Mouse (Mus musculus): Measurements from ENCODE around the gene Tmem230. TPM values are rescaled to one million over a fixed set of nuclear protein-coding genes. Genes with fewer than 3 reads are reported as not detected.
"Not testable (repeated sequence)": the region's sequence is repeated elsewhere in the genome, so short reads cannot be mapped to it uniquely, and the experiment has no call there.

Tmem230 gene
- polyA plus RNA-seq, 1 experiment: 32.8 TPM

DNA sequence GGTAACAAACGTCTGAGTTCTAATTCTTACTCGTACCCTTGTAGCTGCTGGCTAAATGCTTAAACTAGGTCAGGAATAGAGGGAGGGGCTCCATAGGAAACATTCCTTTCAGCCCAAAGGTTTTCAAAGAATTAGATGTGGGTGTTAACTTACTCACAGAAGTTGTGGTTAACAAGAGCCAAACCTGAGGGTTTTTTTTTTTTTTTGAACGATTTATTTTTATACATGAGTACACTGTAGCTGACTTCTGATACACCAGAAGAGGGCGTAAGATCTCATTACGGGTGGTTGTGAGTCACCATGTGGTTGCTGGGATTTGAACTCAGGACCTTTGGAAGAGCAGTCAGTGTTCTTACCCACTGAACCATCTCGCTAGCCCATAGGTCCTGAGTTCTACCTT, 14.6 kb upstream of the Tmem230 start:
- H3K4me3 ChIP-seq (ENCODE audit: insufficient read depth, low read length): no peak overlapping the region
- TF ChIP-seq CTCF (IDR thresholded peaks at IDR 0.05; ENCODE audit: borderline replicate concordance, insufficient read depth, low read length) (no peak), POLR2A (IDR thresholded peaks at IDR 0.05; ENCODE audit: low read depth, low read length) (no peak)

GRCm38 (mm10) chr2:132260601-132261000, 13.0 kb upstream of the Tmem230 start:
- H3K4me3 ChIP-seq (ENCODE audit: insufficient read depth, low read length): no peak overlapping the region
- no peak overlapping the region for H3K27ac ChIP-seq (ENCODE audit: insufficient read depth, low read length)
- H3K4me1 ChIP-seq (ENCODE audit: control insufficient read depth, insufficient read depth, low read length): no peaks in the 10 kb centered on the region
- TF ChIP-seq POLR2A (IDR thresholded peaks at IDR 0.05; ENCODE audit: low read depth, low read length) (no peak), CTCF (IDR thresholded peaks at IDR 0.05; ENCODE audit: borderline replicate concordance, insufficient read depth, low read length) (no peak)

More for the DNA sequence above, 14.6 kb upstream of the Tmem230 start:
- Histone ChIP-seq H3K27ac (ENCODE audit: insufficient read depth, low read length) (no peak overlapping the region), H3K4me1 (ENCODE audit: control insufficient read depth, insufficient read depth, low read length) (peaks cover 3% of the 10 kb centered on the region; the same call in 1 of the 2 replicates)

DNA sequence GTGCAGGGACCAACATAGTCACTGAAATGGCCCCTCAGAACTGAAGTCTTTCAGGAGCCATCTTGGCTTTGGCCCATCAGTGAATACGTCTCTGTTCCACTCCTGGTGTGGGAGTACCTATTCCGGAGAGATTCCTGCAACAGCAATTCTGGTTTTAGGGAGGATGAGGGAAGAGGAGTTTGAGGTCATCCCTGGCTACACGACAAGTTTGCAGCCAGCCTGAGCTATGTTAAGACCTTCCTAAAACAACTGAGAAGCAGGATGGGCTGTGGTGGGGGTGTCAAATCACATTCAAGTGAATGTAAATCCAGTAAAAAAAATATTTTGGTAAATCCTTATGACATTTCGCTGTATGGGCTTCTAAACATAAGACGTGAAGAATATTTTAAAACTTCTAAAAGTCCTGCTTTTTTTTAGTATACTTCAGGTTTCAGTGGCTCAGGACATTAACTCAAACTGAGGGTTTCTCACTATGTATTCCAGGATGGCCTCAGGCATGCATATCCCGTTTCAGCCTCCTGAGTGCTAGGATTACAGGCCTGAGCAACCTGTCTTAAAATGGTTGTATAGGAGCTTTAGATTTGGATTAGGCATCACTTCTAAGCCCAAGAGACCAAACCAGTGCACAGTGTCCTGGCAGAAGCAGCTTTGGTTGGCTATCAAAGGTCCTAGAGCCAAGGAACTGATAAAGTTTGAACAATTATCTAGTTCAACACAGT, 9.9 kb upstream of the Tmem230 start:
- no peak overlapping the region for H3K4me3 ChIP-seq (ENCODE audit: insufficient read depth, low read length)
- H3K27ac ChIP-seq (ENCODE audit: insufficient read depth, low read length): no peak overlapping the region
- no peak for TF ChIP-seq CTCF (IDR thresholded peaks at IDR 0.05; ENCODE audit: borderline replicate concordance, insufficient read depth, low read length)
- no peak for TF ChIP-seq POLR2A (IDR thresholded peaks at IDR 0.05; ENCODE audit: low read depth, low read length)
- no peaks in the 10 kb centered on the region for H3K4me1 ChIP-seq (ENCODE audit: control insufficient read depth, insufficient read depth, low read length)

- Histone ChIP-seq H3K4me3 (ENCODE audit: insufficient read depth, low read length) (peak overlapping the region; percentile 37), H3K4me1 (ENCODE audit: control insufficient read depth, insufficient read depth, low read length) (no peaks in the 10 kb centered on the region; the same call in 1 of the 2 replicates), H3K27ac (ENCODE audit: insufficient read depth, low read length) (no peak overlapping the region)
- TF ChIP-seq CTCF (IDR thresholded peaks at IDR 0.05; ENCODE audit: borderline replicate concordance, insufficient read depth, low read length) (no peak), POLR2A (IDR thresholded peaks at IDR 0.05; ENCODE audit: low read depth, low read length) (no peak)
Observed at GRCm38 (mm10) chr2:132253603-132254002, 6.0 kb upstream of the Tmem230 start.

DNA sequence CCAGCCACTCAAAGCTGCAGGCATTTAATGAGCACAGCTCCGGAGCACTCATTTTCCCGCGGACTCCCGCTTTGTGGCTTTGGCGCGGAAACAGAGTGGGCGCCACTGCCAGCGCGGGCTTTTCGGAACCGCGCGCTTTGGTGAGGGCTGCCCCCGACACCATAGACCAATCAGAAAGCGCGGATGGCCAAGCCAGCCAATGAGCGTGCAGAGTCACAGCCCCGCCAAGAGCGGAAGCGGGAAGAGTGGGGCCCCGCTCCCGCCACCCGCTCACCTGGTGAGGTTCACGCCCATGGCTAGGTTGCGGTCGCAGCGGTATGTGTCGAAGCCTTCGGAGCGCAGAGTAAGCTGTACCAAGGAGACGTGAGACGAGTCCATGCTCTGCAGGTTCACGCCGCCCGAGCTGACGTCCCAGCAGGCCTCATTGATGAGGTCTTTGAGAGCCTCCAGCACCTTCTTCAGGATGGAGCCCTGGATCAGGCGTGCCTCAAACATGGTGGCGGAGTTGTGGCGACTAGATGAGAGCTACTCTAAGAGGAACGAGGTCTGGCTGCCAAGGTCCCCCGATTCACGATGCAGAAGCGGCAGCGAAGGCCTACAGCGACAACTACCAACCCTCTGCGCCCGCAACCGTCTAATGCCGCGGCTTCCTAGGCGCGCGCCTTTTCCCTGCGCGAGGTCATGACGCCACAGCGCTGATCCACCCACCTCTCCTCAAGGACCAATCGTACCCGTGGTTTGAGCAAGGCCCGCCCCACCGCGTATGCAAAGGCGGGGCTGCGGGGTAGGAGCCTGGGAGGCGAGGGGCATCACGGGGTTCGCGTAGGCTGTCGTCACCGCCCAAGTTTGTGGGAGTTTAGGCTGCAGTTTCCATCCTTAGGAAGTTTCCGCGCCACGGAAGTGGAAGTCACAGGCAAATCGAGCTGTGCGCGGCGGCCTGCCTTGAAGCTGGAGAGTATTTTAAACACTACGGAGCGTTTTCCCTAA, 5.2 kb upstream of the Tmem230 start, which contains the start of gene Pcna:
TSS of gene Pcna (minus strand) at position 773 of the 987 bp plus-strand sequence.
- no peaks in the 10 kb centered on the region; the same call in 1 of the 2 replicates for H3K4me1 ChIP-seq (ENCODE audit: control insufficient read depth, insufficient read depth, low read length)
- no peak for TF ChIP-seq CTCF (IDR thresholded peaks at IDR 0.05; ENCODE audit: borderline replicate concordance, insufficient read depth, low read length)
- peak; percentile 83 for TF ChIP-seq POLR2A (IDR thresholded peaks at IDR 0.05; ENCODE audit: low read depth, low read length)
- H3K4me3 ChIP-seq (ENCODE audit: insufficient read depth, low read length): peak within 1 kb of the TSS; percentile 97

DNA sequence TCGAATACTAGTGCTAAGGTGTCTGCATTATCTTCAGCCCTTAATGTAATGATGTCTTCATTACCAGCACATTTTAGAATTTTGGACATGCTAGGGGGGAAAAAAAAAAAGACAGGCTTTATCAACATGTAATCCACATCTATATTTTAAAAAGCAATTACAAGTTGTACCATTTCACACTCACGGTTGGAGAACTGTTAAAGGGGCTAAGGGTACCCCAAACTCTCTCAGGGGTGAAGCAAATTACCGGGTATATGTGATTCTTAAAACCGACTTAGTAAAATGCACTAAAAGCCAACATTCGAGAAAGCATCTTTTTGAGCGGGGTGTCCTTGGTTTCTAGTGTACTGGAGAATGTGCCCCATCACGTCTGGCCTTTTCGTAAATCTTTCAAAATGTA, 4.3 kb upstream of the Tmem230 start:
- TF ChIP-seq POLR2A (IDR thresholded peaks at IDR 0.05; ENCODE audit: low read depth, low read length): no peak
- no peak for TF ChIP-seq CTCF (IDR thresholded peaks at IDR 0.05; ENCODE audit: borderline replicate concordance, insufficient read depth, low read length)
- Histone ChIP-seq H3K4me1 (ENCODE audit: control insufficient read depth, insufficient read depth, low read length) (no peaks in the 10 kb centered on the region; the same call in 1 of the 2 replicates), H3K4me3 (ENCODE audit: insufficient read depth, low read length) (peak overlapping the region; percentile 97), H3K27ac (ENCODE audit: insufficient read depth, low read length) (no peak overlapping the region)

More for the DNA sequence above, 5.2 kb upstream of the Tmem230 start, which contains the start of gene Pcna:
- no peak within 1 kb of the TSS for H3K27ac ChIP-seq (ENCODE audit: insufficient read depth, low read length)

GRCm38 (mm10) chr2:132243370-132243769, 4.2 kb downstream of the Tmem230 start:
- TF ChIP-seq CTCF (IDR thresholded peaks at IDR 0.05; ENCODE audit: borderline replicate concordance, insufficient read depth, low read length): no peak
- TF ChIP-seq POLR2A (IDR thresholded peaks at IDR 0.05; ENCODE audit: low read depth, low read length): no peak
- Histone ChIP-seq H3K4me3 (ENCODE audit: insufficient read depth, low read length) (no peak overlapping the region), H3K4me1 (ENCODE audit: control insufficient read depth, insufficient read depth, low read length) (no peaks in the 10 kb centered on the region), H3K27ac (ENCODE audit: insufficient read depth, low read length) (no peak overlapping the region)

- H3K4me3 ChIP-seq (ENCODE audit: insufficient read depth, low read length); H3K27ac ChIP-seq (ENCODE audit: insufficient read depth, low read length); H3K4me1 ChIP-seq (ENCODE audit: control insufficient read depth, insufficient read depth, low read length): not testable (repeated sequence)
Observed at GRCm38 (mm10) chr2:132240457-132240856, 7.2 kb downstream of the Tmem230 start.

GRCm38 (mm10) chr2:132239434-132239833, 8.2 kb downstream of the Tmem230 start:
- not testable (repeated sequence) for H3K4me1 ChIP-seq (ENCODE audit: control insufficient read depth, insufficient read depth, low read length); H3K27ac ChIP-seq (ENCODE audit: insufficient read depth, low read length); H3K4me3 ChIP-seq (ENCODE audit: insufficient read depth, low read length)

GRCm38 (mm10) chr2:132235975-132236374, 11.6 kb downstream of the Tmem230 start:
- TF ChIP-seq CTCF (IDR thresholded peaks at IDR 0.05; ENCODE audit: borderline replicate concordance, insufficient read depth, low read length) (no peak), POLR2A (IDR thresholded peaks at IDR 0.05; ENCODE audit: low read depth, low read length) (no peak)
- H3K4me3 ChIP-seq (ENCODE audit: insufficient read depth, low read length): no peak overlapping the region
- no peaks in the 10 kb centered on the region for H3K4me1 ChIP-seq (ENCODE audit: control insufficient read depth, insufficient read depth, low read length)
- H3K27ac ChIP-seq (ENCODE audit: insufficient read depth, low read length): no peak overlapping the region

All from embryonic fibroblast, embryonic 13.5 days (primary cell).